Mouse (Mus musculus): Measurements from ENCODE around the gene Lrrc32.
A peak's percentile ranks its signal among the peaks of the same experiment; 100 is the strongest.

DNA sequence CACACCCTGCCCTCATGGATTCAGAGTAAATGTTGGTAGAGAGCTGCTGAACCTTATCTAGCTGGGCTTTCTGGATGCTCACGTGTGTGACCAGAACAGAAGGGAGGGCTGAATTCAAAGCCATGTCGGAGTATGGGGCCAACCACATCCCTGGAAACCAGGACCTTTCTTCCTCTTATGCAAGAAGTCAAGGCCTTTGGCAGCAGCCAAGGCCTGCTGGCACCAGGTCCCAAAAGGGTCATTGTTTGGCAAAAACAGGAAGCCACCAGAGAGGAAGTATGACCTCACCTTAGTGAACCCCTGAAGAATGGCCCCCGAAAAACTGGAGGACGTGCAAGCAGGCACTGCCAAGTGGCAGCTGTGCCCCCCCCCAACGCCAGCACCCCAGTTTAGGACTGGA is 33.5 kb downstream of the Lrrc32 start:
- no peak for TF ChIP-seq CTCF (IDR thresholded peaks at IDR 0.05)
- peak; percentile 38 for TF ChIP-seq EP300 (IDR thresholded peaks at IDR 0.05)
